Mouse (Mus musculus): ENCODE measurements around the gene Fxyd6.

Gene Fxyd6

DNA sequence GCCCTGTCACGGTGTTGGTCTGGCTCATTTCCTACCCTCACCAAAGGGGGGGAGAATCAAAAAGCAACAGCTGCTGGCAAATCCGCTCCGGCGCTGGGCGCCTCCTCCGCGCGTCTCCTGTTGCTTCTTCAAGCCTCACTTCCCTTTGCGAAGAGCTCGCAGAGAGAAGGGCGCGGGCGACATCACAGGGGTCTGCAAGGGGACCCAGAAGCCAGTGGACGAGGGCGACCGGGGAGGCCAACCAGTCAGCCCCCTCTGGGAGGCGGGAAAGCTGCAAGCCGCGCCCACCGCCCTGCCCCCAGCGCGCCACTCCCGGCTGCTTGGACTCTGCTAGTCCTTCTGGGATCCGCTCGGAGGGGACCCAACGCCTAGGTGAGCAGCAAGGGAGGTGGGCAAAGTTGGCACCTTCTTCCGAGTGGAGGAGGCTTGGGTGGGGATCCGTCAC lies at the start of gene Fxyd6:
Gene Fxyd6 (plus strand): TSS at position 69 of the 445 bp plus-strand sequence.
- peak; percentile 45 to 46 for DNase-seq

DNA sequence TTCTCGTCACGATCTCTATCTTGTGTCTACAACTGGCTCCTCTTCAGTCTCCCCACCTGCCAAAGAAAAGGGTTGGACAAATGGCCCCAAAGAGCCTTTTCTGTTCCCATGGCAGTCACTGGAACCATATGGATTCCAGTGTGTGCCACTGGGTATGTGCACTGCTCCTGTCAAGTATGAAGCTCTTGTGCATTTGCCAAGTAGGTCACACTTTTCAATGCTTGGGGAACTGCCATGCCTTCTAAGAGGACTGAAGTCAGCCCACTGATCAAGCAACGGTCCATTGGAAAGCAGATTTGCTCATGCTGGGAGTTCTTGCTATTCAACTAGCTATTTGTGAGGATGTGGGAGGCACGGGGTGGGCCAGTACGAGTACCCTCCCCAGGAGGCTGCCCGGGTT lies 48.5 kb upstream of the Fxyd6 start:
- no peak for DNase-seq

DNA sequence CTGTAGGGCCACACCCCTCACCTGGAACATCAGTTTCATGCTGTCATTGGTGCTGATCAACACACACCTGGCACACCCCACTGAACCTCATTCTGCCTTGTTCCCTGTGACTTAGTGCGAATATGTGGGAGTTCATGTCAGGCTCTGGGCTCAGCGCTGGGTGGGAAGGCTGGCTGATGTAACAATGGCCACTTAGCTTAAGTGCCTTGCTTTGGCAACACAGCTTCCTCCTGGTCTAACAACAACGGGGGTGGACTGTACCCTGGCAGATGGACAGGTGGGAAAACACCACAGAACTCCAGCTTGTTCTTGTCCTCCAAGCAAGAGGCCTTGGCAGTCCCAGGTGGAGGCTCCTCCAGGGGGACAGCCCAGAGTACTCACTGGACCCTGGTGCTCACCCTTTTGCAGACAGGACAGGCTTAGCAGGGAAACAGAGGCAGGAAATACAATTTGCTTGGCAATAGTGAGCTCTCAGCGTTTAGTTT lies 48.0 kb upstream of the Fxyd6 start:
- no peak for DNase-seq

DNA sequence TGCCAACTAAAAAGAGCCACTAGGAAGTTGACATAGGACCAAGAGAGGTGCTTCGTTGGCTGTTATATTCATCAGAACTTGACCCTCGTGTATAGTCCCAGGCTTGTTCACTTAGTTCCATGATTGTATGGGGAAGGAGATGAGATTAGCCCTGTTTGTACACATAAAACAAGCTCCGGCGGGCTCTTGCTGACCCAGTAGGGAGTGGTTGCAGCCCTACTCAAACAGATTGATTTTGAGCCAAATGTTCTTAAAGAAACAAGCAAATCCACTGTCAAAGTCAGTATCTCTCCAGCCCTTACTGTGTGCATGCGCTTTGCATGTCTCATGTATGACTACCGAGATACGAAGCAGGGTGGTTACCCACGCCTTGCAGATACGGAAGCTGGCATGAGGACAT lies 43.6 kb upstream of the Fxyd6 start:
- no peak for DNase-seq

DNA sequence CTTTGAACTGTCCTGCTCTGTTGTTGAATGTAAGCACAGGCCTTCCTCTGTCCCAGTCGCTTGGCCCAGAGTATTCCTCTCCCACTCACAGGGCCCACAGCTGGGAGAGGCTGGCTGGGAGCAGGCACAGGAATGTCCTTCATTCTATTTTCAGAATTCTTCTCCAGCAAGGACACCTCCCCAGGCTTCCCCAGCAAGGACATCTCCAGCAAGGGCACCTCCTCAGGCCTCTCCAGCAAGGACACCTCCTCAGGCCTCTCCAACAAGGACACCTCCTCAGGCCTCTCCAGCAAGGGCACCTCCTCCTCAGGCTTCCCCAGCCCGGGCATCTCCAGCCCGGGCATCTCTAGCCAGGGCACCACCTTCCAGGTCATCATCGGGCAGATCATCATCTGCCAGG lies 41.7 kb upstream of the Fxyd6 start:
- no peak for DNase-seq

DNA sequence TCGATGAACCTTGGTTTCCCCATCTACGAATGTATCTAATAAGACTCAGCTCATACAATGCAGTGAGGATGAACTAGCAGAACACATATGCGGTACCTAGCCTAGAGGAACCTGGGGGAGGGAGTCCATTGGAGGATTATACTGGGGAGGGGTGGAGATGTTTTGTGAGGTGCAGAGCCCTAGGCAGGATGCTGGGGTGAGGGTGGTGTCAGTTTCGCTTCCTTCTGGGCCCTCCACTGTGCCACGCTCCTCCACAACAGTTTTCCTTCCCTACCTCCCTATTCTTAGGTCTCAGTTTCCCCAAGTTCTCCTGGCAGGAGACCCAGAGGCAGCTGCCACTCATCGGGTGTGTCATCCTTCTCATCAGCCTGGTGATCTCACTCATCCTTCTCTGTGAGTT lies 40.4 kb upstream of the Fxyd6 start:
- no peak for DNase-seq

DNA sequence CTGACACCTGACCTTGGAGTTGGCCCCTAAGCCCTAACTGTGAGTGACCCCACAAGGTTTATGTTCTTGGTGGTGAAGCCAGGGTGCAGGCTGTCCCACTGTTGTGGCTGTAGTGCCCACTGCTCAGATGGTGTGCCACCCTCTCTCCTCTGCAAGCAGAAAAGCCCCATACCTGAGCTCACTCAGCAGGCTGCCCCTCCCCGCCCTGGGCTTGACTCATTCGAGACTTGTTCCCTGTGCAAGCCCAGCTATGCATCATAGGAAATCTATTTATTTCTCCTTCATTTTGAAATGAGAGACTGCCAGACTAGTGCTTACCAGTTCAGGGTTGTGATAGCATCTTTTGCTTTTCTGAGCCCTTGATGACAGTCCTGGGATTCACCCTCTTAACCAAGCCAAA lies 32.6 kb upstream of the Fxyd6 start:
- no peak for DNase-seq

DNA sequence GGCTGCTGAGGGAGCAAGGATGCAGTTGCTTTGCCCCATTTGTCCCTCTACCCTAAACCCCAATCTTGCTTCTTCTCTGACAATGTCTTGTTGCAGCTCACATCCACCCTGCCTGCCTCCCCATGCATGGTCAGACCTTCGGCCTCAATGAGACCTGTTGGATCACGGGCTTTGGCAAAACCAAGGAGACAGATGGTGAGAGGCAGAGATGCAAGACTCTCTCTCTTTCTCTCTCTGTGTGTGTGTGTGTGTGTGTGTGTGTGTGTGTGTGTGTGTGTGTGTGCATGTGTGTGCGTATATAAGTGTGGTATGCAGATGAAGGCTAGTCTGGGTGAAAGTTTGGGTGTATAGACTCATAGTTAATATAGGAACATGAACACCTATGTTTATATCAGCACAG lies 26.9 kb upstream of the Fxyd6 start:
- DNase-seq = no peak

DNA sequence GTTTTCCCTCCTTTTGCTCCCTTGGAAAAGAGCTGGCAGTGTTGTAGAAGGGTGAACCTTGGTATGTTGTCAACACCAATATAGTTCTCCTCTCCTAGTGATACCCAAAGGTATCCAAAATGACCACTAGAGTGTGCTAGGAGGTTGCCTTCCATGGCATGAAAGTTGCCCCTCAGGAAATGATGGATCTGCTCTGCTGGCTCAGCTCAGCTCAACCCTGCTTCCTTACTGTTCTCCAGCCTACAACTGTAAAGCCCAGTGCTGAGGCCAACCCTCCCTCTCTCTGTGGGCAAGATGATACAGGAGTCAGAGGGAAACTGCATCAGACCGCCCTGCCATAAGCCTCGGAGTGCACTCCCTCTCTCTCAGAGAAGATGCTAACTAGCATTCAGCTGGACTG lies 24.5 kb upstream of the Fxyd6 start:
- no peak for DNase-seq

DNA sequence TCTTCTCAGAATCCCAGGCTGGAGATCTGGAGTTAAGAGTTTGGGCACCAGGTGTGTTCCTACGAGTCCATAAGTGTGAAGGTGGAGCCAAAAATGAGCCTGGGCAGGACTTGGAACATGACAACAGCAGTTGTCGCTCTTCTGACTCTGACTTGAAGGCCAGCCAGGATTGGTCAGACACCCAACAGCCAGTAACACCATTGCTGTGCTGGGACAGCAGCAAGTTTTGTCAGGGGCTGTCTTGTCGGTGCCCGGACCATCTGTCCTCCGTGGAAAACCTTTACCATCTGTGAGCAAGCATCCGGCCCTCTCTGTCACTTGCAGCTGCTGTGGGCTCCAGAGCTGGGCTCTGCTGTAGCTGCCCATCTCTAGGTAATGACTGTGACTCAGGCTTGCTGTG lies 23.7 kb upstream of the Fxyd6 start:
- no peak for DNase-seq

DNA sequence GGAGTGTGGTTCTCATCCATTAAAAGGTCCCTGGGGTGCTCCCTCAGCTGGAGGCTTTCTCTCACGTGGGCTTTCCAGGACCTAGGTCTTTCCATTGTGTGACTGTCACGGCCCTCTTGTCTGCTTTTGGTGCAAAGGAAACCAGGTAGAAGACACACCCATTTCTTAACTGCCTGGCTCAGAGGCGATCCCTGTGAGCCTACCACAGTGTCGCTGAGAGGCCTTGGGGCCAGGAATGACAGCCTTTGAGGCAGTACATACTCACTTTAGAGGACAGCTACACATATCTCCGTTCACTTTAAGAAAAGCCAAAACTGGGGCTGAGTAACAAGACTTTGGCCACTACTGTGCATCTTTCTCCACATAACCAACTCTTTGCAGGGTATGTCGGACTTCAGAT lies 21.4 kb upstream of the Fxyd6 start:
- no peak for DNase-seq

DNA sequence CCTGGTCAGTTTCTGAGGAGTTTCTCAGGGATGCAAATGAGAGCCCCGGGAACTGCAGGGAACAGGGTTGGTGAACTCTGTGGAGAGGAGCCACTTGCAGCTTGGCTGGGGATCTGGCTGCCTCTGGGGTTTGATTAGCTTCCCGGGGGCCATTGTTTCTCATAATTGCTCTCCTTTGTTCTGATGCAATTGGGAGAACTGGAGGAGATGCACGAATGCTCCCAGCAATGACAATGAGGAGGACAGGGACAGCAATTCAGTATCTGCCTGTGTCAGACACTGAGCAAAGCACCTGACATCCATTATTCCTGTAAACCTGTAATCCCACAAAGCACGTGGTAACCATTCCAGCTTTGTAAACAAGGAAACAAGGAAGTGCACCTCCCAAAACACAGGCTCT lies 20.8 kb upstream of the Fxyd6 start:
- no peak for DNase-seq

DNA sequence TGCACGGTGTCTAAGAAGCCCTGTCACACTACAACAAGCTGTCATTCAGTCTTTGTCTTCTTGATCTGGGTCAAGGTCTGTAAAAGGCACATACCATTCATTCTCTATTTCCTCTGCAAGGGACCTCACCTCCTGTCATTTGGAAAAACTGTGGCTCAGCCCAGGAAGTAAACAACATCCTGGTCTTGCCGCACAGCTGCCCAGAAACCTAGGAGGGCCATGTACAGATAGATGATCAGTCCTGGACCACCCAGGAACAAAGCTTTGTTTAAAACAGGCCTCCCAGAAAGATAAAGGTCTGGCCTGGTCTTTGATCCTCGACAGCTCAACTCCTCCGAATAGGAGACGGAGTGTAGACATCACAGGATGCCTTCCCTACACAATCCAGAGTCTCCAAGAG lies 20.1 kb upstream of the Fxyd6 start:
- no peak for DNase-seq

DNA sequence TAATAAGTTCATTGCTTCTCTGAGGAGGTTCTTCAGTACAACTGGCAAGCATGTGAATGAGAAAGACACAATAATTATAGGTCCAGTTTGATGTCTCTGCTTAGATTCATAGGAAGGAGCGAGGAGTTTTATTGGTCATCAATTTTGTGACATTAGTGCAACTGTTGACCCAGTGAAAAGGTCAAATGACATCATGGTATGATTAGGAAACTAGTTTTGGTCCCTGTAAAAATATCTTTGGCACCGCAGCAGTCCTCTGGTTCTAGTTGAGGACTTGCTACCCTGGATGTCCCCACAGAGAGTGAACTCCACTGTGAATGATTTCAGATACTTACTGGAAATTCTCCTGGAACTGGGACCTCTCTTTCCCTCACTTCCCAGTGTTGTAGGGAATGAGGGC lies 14.8 kb upstream of the Fxyd6 start:
- DNase-seq = no peak

DNA sequence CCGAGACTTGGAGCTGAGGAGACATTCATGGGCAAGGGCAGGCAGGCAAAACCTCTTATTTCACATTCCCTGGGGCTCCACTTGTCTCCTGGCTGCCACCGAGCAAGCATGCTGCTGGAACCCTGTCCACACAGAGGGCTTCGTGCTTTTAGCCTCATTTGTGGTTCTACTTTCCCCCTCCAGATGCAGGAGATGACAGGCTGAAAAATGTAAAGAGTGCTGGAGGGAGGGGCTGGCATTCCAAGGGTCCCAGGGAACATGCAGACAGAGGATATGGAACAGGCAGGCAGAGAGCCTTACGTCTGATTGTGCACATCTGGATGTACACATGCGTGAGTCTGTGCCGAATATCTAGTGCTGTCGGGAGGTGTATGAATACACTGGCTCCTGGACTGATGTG lies 11.6 kb upstream of the Fxyd6 start:
- DNase-seq = no peak

DNA sequence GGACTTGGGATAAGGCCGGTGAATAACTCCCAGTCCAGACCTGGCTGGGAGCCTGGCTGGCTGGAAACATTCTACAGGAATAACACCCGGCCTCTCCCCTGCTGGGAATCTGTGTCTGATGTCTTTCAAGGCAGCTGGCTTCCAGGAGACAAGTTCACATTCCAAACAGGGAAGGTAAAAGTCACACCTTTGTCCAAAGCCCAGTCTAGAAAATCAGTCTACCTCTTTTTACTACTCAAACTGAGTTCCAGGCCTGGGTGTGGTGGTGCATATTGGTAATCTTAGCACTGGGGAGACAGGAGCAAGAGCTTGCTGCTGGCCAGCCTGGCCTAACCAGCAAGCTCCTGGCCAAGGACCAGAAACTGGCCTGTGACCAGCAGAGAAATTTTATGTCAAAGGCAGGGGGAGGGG lies 7.9 kb upstream of the Fxyd6 start:
- DNase-seq = no peak

DNA sequence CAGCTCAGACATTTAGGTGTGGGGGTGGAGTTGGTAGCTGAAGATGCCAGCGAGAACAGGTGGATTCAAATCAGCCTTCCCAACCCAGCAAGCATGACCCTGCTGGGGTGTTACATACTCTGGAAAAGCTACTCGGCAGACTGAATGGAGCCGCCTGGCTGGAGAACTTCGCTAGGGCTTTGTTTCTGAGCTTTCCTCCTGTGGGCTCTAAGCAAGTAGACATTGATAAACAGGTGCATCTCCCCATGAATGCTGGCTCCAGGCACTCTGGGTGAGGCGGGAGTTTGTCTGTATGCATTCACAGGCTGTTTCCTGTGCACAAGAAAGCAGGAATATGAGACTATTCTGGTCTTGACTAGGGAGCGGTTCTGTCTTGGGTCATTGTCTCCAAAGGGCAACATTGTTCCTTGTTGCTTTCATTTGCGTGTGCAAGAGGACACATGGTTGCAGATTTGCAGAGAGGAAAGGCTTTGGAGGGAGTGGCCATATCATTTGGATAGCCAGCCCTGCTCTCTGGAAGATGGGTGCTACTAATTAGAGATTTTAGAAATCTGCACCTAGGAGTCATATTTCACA lies 6.3 kb upstream of the Fxyd6 start:
- no peak for DNase-seq

DNA sequence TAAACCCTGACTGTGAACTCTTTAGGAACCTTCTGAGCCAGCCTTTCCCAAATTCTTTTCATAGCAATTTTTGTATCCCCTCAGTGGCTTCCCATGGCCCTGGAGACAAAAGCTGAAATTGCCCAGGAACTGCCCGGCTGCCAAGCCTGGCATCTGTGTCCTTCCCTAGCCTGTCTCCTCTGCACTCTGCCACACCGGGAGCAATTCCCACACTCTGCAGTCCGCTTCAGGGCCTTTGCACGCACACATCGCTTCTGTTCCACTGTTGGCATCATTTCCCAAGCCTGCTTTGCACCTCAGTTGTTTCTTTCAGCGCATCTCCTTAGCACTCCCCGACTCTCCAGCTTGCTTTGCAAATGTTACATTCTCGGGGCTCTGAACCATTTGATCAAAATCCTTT lies 2.3 kb upstream of the Fxyd6 start:
- DNase-seq = no peak

DNA sequence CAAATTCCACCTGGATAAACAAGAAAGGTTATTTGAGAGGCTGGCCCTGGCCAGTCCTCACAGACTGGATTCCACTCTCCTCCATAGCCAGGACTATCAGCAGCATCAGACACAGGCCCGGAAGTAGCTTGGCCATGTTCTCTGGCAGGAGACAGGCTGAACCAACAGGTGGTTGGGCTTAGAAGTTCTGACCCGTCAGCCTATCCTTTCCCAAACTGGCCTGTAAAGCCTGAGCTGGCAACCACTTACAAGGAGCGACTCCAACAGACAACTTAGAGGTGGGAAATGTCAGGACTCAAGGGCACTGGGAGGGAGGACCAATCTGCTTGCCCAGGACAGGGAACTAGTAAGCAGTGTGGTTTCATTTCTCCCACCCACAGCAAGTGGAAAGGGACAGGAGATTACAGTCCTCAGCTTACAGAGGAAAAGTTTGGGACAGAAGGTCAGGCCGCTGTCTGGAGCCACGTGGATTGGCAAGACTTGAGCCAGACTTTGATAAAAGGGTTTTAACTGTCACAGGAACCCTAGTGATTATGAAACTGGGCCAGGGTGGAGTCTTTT lies 1.6 kb upstream of the Fxyd6 start:
- no peak for DNase-seq

DNA sequence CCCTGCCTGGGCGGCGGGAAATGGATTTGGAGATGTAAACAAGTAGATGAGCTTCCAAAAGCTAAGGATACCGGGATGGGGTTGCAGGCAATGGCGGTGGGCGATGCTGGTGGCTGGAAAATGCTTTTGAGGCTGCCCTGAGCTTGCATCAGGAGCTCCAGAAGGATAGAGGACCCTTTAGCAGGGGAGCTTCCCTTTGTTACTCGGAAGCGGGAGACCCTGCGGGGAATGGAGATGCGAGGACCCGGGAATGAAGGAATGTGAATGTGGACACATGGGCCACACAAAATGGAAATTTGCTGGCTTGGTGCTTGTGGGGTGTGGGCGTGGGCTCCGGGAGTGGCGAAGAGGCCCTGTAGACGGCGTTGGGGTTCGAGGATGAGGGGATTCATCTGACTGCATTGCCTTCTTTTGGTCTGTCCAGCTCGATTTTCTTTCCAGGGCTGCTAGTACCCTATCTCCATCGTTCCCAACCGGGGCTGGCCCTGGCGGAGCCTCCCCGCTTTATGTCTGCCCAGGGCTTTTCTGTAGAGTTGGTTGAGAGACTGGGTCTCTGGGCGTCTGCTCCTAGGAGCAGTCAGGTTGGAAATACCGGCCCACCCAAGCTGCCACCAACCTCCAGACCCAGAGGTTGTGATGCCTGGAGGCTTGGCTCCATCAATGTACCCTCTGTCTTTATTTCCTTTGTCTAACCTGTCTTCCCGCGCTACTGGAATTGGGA lies 791 bp downstream of the Fxyd6 start:
- DNase-seq = no peak

DNA sequence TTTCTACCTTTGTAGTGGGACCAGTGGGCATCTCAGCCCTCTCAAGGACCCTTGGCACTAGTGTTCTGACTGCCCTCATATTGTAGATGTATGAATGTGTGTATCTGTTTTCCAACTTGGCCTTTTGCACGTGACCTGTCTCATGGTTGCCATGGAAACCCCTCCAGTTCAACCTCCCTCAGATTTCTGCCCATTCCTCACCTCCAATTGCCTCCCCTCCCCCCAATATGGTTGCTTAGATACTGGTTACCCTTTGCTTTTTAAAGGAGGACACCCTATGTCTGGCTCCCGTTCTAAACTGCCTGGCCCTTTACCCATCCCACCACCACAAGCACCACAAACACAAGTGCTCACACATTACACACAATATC lies 1.3 kb downstream of the Fxyd6 start:
- DNase-seq = no peak

DNA sequence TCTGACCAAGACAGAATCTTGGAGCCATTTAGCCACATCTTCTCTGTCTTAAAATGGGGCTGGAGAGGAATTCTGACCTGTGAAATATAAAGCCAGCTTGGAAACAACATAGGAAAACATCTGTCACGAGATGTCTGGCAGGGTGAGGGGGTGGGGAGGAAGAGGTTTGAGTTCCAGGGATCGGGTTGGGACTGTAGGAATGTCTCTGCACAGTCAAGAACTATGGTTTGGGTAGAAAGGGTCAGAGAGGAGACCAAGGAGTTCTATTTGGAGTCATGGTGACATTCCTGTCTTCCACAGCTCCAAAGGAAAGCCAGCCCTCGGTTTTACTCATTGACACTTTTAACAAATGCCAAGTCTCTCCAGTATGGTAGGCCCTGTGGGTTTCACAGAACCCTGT lies 3.9 kb downstream of the Fxyd6 start:
- DNase-seq = no peak

DNA sequence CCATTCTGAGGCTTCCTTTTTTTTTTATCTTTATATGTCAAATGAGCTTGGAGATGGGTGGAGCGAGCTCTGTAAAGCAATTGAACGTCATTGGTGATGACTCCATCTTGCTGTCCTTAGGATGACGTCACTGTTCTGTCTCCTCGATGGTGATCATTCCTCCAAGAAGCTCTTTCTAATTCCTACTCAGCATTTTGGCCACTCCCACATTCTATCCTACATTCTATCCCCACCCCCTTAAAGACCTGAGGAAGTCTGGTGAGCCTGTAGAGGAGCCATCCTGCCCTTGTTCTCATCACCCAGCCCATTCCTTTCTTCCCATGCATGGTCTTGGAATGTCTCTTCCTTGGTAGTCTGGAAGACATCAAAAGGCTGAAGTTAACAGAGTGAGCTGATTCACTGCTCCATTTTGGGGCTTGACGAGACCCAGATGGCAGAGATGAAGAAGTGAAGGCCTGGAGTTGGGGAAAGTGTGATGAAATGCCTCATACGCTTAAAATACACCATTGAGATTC lies 5.1 kb downstream of the Fxyd6 start:
- DNase-seq = no peak

DNA sequence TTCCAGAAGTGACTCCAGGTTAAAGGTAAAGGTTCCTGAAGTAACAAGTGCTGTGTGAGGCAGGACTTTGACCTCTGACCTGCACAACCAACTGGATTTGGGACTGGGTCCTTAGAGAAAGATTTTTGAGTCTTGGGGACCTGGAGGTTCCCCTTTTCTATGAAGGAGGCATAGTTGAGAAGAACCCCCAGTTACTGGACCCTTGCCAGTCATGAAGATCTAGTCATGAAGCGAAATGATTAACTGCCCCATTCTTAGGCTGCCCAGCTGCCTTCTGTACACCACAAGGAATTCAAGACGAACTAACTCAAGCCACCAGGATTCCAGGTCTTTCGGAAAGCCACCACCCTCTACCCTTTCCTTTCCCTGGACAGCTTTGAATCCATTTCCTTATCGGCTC lies 6.4 kb downstream of the Fxyd6 start:
- DNase-seq = no peak

DNA sequence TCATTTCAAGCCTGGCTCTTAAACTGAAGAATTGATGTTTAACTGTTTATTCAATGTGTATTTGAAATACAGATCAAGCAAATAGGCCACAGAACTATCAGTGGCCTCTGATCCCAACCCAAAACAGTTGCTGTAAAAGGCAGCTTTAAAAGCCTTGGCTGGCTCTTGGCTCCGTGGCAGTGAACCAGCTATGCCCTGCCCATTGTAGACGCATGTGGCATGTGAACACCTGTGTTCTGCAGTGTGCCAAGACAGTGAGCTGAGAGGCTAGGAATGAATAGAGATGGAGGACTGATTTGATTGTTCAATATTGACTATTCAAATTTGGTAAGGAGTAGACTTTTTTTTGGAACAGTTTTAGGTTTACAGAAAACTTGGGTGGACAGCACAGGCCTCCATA lies 6.9 kb downstream of the Fxyd6 start:
- DNase-seq = no peak
